Mouse (Mus musculus) urinary bladder, postnatal 4 days (tissue): ENCODE data around the gene Tmx4.

Experiments used
- DNase-seq, 2 experiments: peaks; one replicate each; pipeline ENCODE4 v3.0.0; 2021 to 2022; ENCODE audit warnings: low spot score in 2 of 2

Tmx4 gene

DNA sequence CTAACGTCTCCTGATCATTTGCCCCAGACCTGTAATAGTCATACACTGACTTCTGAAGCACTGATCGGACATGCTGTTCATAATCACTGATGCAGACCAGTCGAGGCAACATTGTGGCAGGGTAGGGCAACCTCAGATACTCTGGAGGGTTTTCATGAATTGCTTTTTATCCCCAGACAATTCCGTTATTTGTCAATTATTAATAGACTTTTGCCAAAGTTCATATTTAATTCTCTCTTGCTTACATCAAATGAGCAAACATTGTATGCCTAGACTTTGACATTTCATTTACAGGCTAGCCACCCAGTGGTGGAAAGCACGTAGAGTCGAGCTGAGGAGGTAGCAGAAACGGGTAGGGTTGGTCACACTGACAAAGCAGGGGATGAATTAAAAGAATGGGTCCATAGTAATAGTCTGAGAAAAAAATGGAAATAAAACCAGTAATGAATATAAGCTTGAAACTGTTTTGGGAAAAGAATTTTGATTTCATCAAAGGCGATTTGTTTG is 89.7 kb downstream of the Tmx4 start, which contains the start of gene Hao1:
Hao1 (minus strand) TSS at position 148 of the 507 bp plus-strand sequence.
- DNase-seq: no peak

GRCm38 (mm10) chr2:134552358-134552757 is 91.6 kb downstream of the Tmx4 start:
- DNase-seq: no peak

GRCm38 (mm10) chr2:134549770-134550169 is 94.2 kb downstream of the Tmx4 start:
- no peak for DNase-seq

- DNase-seq: no peak
Measured at GRCm38 (mm10) chr2:134545116-134545515, 98.8 kb downstream of the Tmx4 start.

DNA sequence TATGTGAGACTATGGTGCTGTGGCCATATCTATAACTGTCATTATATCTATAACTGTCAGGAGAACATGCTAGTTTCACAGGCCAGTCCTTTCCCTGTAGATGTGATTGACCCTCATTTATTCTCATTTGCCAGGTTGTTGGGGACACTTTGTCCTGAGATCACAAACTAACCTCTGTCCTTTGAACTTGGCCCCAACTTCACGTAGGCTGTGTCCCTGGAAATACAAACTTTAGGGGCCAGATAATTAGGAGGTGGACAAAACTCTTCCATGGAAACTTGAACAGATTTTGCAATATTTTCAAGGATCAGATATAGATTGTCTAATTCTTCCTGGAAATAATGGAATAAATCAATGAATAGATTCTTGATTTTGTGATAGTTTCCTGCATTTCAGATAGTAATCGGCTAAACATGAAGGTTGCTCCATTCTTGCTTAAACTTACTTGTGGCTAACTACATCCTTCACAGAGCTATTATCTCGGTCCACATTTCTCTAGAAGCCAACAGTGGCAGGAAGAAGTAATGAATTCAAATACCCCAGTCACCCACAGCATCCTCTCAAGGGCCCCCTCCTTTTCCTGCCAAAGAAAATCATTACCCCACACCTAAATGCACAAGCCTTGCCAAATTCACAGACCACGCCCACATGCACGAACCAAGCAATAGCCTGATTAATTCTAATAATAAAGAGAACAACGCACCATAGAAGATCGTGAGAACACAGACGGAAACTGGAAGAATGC is 99.5 kb downstream of the Tmx4 start:
- DNase-seq: no peak
